Mouse (Mus musculus): Measurements from ENCODE around the gene Ctdspl. TPM values are rescaled to one million over a fixed set of nuclear protein-coding genes. Genes with fewer than 3 reads are reported as not detected.
A peak's percentile ranks its signal among the peaks of the same experiment; 100 is the strongest.

Gene Ctdspl
- polyA plus RNA-seq, 1 experiment from 2014 or later: 17.4 TPM

DNA sequence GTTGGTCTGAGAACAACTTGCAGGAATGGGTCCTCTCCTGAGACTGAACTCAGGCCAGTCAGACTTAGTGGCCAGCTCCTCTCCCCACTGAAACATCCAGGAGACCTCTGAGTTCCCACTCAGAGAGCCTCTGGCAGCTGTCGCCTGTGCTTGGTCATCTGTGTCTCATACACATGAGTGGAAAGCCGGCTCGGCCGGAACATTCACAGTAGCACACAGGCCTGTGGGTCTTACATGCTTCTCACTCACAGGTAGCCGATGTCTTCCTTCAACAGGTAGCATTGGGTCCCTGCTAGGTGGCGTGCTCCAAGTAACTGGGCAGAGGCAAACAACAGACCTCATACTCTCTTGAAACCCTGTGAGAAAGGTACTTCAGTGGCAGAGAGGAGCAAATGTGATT lies 35.2 kb upstream of the Ctdspl start:
- Histone ChIP-seq H3K4me1 (peaks cover 16% of the 10 kb centered on the region), H3K9ac (no peak overlapping the region), H3K9me3 (no peaks in the 10 kb centered on the region), H3K4me2 (no peak overlapping the region), H3K36me3 (0 out of 2 replicates have a peak, but pooled peaks cover 2% of the 10 kb centered on the region), H3K4me3 (replicated peaks) (no peak overlapping the region), H3K27ac (peak overlapping the region; percentile 33; the same call in 1 of the 2 replicates), H3K27me3 (replicated peaks) (no peaks in the 10 kb centered on the region)
- no peak for ATAC-seq (ENCODE audit: insufficient read depth, low FRiP score, low read depth)
- WGBS: 76% methylated on average over 6 of the region's 6 CpGs

DNA sequence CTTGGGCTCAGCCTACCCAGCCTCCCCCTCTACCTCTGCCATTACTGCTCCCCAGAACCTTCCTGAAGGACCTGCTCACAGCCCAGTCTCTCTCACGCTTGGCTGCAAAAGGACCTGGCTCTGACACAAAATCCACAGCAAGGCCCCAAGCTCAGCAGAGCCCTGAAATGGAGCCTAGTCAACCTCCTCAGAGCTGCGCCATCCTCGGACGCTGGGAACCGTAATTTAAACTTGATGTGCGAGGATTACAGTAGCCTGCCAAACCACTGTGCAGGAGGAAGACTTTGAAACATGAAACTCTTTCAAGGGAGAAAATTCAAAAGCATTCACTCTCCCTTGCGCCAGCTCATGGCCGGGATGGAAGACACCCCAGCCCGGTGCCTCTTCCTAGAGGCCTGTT lies 34.7 kb upstream of the Ctdspl start:
- Histone ChIP-seq H3K4me3 (replicated peaks) (no peak overlapping the region), H3K27ac (peak overlapping the region; percentile 33; the same call in 1 of the 2 replicates), H3K9me3 (no peaks in the 10 kb centered on the region), H3K27me3 (replicated peaks) (no peaks in the 10 kb centered on the region), H3K9ac (no peak overlapping the region), H3K4me1 (peaks cover 16% of the 10 kb centered on the region), H3K4me2 (no peak overlapping the region), H3K36me3 (0 out of 2 replicates have a peak, but pooled peaks cover 2% of the 10 kb centered on the region)
- WGBS: 47% methylated on average over 9 of the region's 9 CpGs
- no peak for ATAC-seq (ENCODE audit: insufficient read depth, low FRiP score, low read depth)

DNA sequence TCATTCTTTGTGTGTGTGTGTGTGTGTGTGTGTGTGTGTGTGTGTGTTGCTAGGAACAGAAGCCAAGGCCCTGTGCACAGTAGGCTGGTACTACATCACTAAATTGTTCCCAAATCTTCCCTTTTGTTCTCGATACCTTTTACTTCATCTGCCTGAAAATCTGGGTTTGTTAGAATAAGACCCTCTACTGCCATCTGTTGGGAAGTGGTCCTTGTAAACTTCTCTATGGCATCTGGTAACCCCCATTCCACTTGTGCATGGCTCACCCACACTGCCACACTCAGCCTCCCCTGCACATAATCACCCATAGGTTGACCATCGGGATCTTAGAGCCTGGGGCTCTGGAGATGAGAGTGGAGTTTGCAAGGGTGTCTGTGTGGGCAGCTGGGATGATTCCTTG lies 31.2 kb upstream of the Ctdspl start:
- ATAC-seq (ENCODE audit: insufficient read depth, low FRiP score, low read depth): no peak
- 60% methylated on average over 2 of the region's 2 CpGs for WGBS

DNA sequence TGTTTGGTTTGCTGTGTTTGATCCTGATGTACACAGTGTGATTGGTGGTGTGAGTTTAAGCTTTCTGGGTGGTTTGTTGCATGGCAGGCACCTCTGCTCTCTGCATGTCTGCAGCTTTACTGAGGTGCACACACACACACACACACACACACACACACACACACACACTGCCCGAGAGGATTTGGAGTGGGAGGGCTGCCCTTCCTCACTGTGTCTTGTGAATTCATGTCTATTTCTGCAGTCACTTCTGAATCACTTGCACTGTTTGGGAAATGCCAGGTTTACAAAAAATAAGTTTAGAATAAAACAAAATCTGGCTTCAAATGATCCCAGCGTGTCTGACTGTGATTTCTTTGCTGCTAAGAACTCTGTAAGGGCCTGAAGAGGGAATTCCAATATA lies 25.6 kb upstream of the Ctdspl start:
- Histone ChIP-seq H3K9me3 (no peaks in the 10 kb centered on the region), H3K4me1 (no peaks in the 10 kb centered on the region), H3K27me3 (replicated peaks) (no peaks in the 10 kb centered on the region), H3K27ac (no peak overlapping the region), H3K4me3 (replicated peaks) (no peak overlapping the region), H3K9ac (no peak overlapping the region), H3K4me2 (no peak overlapping the region), H3K36me3 (no peaks in the 10 kb centered on the region)
- 56% methylated on average over 2 of the region's 2 CpGs for WGBS
- ATAC-seq (ENCODE audit: insufficient read depth, low FRiP score, low read depth): no peak

More for the DNA sequence above, 31.2 kb upstream of the Ctdspl start:
- no peak overlapping the region for H3K9ac ChIP-seq
- no peak overlapping the region for H3K4me2 ChIP-seq
- H3K27ac ChIP-seq: no peak overlapping the region
- peaks cover 13% of the 10 kb centered on the region for H3K4me1 ChIP-seq
- H3K36me3 ChIP-seq: no peaks in the 10 kb centered on the region
- no peaks in the 10 kb centered on the region for H3K27me3 ChIP-seq (replicated peaks)
- no peak overlapping the region for H3K4me3 ChIP-seq (replicated peaks)
- no peaks in the 10 kb centered on the region for H3K9me3 ChIP-seq

DNA sequence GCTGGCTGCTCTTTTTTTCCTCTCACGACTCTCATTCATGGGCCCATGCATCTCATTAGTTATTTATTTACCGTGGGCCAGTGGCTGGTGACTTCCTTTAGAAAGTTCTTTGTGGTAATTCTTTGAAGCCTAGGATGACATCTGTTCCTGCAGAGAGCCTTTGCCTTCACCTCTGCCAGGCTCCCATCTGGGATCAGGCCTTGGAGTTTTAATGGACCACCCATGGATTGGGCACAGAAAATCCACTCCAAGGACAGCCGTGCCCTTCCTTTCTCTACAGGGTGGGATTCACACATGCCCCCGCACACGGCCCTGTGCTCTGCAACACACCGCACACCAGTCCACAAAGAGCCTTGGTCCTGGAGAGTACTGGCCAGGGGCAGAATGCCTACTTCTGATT lies 24.3 kb upstream of the Ctdspl start:
- H3K4me3 ChIP-seq (replicated peaks): no peak overlapping the region
- no peaks in the 10 kb centered on the region for H3K4me1 ChIP-seq
- 70% methylated on average over 6 of the region's 6 CpGs for WGBS
- no peak overlapping the region for H3K4me2 ChIP-seq
- no peaks in the 10 kb centered on the region for H3K9me3 ChIP-seq
- no peaks in the 10 kb centered on the region for H3K27me3 ChIP-seq (replicated peaks)
- H3K36me3 ChIP-seq: no peaks in the 10 kb centered on the region
- no peak overlapping the region for H3K27ac ChIP-seq
- no peak for ATAC-seq (ENCODE audit: insufficient read depth, low FRiP score, low read depth)
- no peak overlapping the region for H3K9ac ChIP-seq

DNA sequence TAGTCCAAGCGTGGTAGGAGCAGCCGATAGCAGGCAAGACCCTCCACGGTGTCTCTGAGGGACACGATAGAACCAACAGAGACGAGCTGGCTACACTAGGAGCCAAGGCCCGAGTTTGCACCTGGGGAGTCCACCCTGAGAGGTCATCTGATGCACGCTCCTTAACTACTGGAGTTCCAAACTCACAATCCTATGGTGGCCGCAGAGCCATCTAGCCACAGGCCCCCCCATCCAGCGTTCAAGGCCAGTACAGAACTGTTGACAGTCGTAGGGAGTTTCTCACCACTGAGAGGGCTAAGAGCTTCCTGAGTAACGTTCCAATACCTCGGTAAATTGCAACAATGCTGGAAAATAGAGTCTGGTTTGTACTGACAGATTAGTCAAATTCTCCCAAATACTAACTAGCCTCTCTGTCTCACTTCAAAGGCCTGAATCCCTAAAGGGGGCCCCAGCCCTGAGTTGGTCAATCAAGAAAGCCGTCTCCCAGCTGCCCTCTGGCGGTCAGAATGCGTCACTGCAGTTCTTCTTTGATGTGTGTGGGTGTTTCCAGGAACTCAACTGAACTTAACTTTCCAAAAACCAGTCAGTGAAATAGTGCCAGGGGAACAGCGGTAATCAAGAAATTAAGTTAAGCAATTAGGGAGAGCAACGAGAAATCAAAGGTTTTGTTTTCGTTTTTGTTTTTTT lies 18.2 kb upstream of the Ctdspl start:
- WGBS: 52% methylated on average over 18 of the region's 18 CpGs
- no peak for ATAC-seq (ENCODE audit: insufficient read depth, low FRiP score, low read depth)
- Histone ChIP-seq H3K27ac (no peak overlapping the region), H3K4me1 (peaks cover 3% of the 10 kb centered on the region; the same call in 1 of the 2 replicates), H3K4me3 (replicated peaks) (no peak overlapping the region), H3K9ac (no peak overlapping the region), H3K36me3 (no peaks in the 10 kb centered on the region), H3K27me3 (replicated peaks) (no peaks in the 10 kb centered on the region), H3K4me2 (no peak overlapping the region), H3K9me3 (no peaks in the 10 kb centered on the region)

GRCm38 (mm10) chr9:118913048-118913447 lies 13.2 kb upstream of the Ctdspl start:
- no peak for ATAC-seq (ENCODE audit: insufficient read depth, low FRiP score, low read depth)
- Histone ChIP-seq H3K4me3 (replicated peaks) (no peak overlapping the region), H3K4me1 (peaks cover 9% of the 10 kb centered on the region), H3K27ac (no peak overlapping the region), H3K36me3 (no peaks in the 10 kb centered on the region), H3K27me3 (replicated peaks) (no peaks in the 10 kb centered on the region), H3K4me2 (no peak overlapping the region), H3K9me3 (no peaks in the 10 kb centered on the region), H3K9ac (no peak overlapping the region)
- WGBS: 84% methylated on average over 9 of the region's 9 CpGs

GRCm38 (mm10) chr9:118913613-118914012 lies 12.6 kb upstream of the Ctdspl start:
- H3K9ac ChIP-seq: no peak overlapping the region
- H3K4me3 ChIP-seq (replicated peaks): no peak overlapping the region
- no peaks in the 10 kb centered on the region for H3K27me3 ChIP-seq (replicated peaks)
- H3K4me1 ChIP-seq: peaks cover 8% of the 10 kb centered on the region; the same call in 1 of the 2 replicates
- no peaks in the 10 kb centered on the region for H3K36me3 ChIP-seq
- H3K4me2 ChIP-seq: no peak overlapping the region
- no peaks in the 10 kb centered on the region for H3K9me3 ChIP-seq
- WGBS: 86% methylated on average over 3 of the region's 3 CpGs
- no peak for ATAC-seq (ENCODE audit: insufficient read depth, low FRiP score, low read depth)
- no peak overlapping the region for H3K27ac ChIP-seq

GRCm38 (mm10) chr9:118914589-118914988 lies 11.7 kb upstream of the Ctdspl start:
- H3K9me3 ChIP-seq: no peaks in the 10 kb centered on the region
- 25% methylated on average over 8 of the region's 8 CpGs for WGBS
- ATAC-seq (ENCODE audit: insufficient read depth, low FRiP score, low read depth): no peak
- peaks cover 8% of the 10 kb centered on the region; the same call in 1 of the 2 replicates for H3K4me1 ChIP-seq
- H3K4me3 ChIP-seq (replicated peaks): no peak overlapping the region
- no peak overlapping the region for H3K9ac ChIP-seq
- H3K4me2 ChIP-seq: peak overlapping the region; percentile 25
- peak overlapping the region; percentile 40; the same call in 1 of the 2 replicates for H3K27ac ChIP-seq
- H3K36me3 ChIP-seq: no peaks in the 10 kb centered on the region
- no peaks in the 10 kb centered on the region for H3K27me3 ChIP-seq (replicated peaks)

GRCm38 (mm10) chr9:118915290-118915689 lies 11.0 kb upstream of the Ctdspl start:
- peaks cover 11% of the 10 kb centered on the region; the same call in 1 of the 2 replicates for H3K4me1 ChIP-seq
- no peak overlapping the region for H3K4me2 ChIP-seq
- H3K4me3 ChIP-seq (replicated peaks): no peak overlapping the region
- no peak for ATAC-seq (ENCODE audit: insufficient read depth, low FRiP score, low read depth)
- H3K9me3 ChIP-seq: no peaks in the 10 kb centered on the region
- no peak overlapping the region for H3K27ac ChIP-seq
- H3K36me3 ChIP-seq: no peaks in the 10 kb centered on the region
- no peak overlapping the region for H3K9ac ChIP-seq
- no peaks in the 10 kb centered on the region for H3K27me3 ChIP-seq (replicated peaks)
- 65% methylated on average over 5 of the region's 5 CpGs for WGBS

- Histone ChIP-seq H3K4me3 (replicated peaks) (no peak overlapping the region), H3K9ac (no peak overlapping the region), H3K4me1 (peaks cover 14% of the 10 kb centered on the region), H3K9me3 (no peaks in the 10 kb centered on the region), H3K4me2 (no peak overlapping the region), H3K27me3 (replicated peaks) (no peaks in the 10 kb centered on the region), H3K27ac (0 out of 2 replicates have a peak overlapping the region, but pooled peaks have one; percentile 36), H3K36me3 (no peaks in the 10 kb centered on the region)
- 73% methylated on average over 16 of the region's 16 CpGs for WGBS
- ATAC-seq (ENCODE audit: insufficient read depth, low FRiP score, low read depth): 0 out of 2 replicates have a peak, but pooled peaks have one; percentile 24
Measured at GRCm38 (mm10) chr9:118919672-118920186, 6.5 kb upstream of the Ctdspl start.

- H3K4me2 ChIP-seq: no peak overlapping the region
- no peak overlapping the region for H3K4me3 ChIP-seq (replicated peaks)
- H3K36me3 ChIP-seq: no peaks in the 10 kb centered on the region
- H3K9me3 ChIP-seq: no peaks in the 10 kb centered on the region
- 37% methylated on average over 12 of the region's 12 CpGs for WGBS
- no peak for ATAC-seq (ENCODE audit: insufficient read depth, low FRiP score, low read depth)
- H3K9ac ChIP-seq: no peak overlapping the region
- no peaks in the 10 kb centered on the region for H3K27me3 ChIP-seq (replicated peaks)
- peaks cover 16% of the 10 kb centered on the region for H3K4me1 ChIP-seq
- H3K27ac ChIP-seq: no peak overlapping the region
Measured at GRCm38 (mm10) chr9:118920798-118921515, 5.3 kb upstream of the Ctdspl start.

All from stomach, embryonic 15.5 days (tissue).